Mouse (Mus musculus): ENCODE measurements around the gene Stk39.

Stk39 gene

GRCm38 (mm10) chr2:68419165-68419564 is 52.9 kb downstream of the Stk39 start:
- DNase-seq = no peak

GRCm38 (mm10) chr2:68417081-68417480 is 55.0 kb downstream of the Stk39 start:
- no peak for DNase-seq

- no peak for DNase-seq
Measured at GRCm38 (mm10) chr2:68415691-68416090, 56.4 kb downstream of the Stk39 start.

DNA sequence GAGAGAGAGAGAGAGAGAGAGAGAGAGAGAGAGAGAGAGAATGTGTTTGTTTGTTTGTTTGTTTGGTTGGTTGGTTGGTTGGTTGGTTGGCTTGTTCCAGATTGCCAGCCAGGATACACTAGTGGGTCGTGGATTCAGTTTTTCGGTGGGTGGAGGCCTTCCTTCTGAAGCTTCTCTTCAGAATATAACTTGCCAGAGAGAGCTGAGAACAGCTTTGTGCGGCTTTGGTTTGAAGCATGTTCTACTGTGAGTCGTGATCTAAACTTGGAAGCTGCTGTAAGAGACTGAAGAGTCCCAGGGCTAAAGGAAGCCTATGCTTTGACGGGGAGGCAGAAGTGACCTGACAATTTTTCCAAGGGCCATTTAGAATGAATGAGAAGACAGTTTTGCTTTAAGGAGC is 59.9 kb downstream of the Stk39 start:
- no peak for DNase-seq

DNA sequence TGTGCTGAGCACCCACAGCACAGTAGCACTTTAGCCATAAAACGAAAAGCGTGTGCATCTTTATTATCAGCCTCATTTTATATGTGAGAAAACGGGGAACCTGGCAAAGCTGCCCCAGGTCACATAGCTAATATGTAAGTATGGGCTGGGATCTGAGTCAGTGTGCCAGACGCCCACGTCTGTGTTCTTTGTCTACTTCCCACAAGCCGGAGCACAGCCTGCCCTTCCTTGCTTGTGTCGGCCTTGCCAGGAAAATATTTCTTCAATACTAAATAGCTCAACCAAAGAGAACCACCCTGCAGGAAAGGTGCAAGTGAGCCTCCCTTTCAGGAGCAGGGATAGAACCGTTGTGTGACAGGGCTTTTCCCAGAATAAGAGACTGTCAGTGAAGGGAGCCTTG is 60.9 kb downstream of the Stk39 start:
- DNase-seq = no peak

DNA sequence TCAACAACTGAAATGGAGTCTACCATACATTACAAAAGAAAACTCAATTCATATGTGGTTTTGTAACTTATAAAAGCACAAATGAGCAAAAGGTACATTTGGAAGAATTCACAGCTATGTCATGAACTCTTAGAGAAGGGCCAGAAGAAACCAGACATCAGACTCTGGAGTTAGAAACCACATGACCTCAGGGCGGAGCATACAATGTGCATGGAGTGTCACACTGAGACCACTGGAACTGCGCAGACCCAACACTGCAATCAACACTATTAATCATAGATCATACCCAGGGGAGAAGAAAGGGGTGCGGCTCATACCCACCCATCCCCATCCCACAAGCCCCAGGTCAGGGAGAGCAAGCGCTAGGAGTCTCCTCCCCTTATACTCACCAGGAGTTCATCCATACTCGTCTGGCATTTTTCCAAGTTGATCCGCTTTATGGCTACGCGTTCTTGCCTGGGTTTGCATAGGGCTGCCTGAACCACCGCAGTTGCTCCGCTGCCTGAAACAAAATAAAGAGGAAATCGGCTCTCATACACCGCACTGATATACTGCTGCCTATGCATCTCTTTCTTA is 62.3 kb downstream of the Stk39 start:
- no peak for DNase-seq

DNA sequence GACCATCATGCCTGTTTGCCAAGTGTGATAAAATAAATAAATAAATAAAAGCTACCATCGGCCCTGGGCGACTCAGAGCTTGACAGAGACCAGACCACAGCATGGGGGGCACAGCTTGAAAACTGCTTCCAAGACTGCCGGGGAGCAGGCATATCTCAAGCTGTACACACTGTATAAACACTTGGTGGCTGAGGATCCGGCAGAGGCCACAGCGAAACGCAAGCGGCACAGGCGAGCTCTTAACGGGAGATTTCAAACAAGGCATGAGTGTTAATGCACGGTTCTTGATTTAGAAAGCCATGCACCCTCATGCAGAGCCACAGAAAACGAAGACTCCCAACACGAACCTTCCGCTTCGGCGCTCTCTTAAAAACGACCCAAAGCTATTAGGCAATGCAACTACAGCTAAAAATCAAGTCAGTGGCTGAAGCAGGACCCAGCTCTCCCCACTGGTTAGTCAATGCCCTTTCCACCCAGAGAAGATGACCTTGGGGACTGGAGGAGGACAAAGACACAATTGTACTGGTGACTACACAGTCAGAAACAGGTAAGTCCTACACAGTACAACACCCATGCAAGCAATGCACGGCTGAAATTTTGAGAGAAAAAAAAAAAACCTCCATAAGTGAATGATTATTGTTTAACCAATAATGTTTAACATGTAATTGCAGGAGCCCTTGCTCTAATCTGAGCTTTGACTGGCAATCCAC is 63.6 kb downstream of the Stk39 start:
- peak in 1 of 2 experiments; percentile 32 for DNase-seq

GRCm38 (mm10) chr2:68407179-68407950 is 64.7 kb downstream of the Stk39 start:
- no peak for DNase-seq

GRCm38 (mm10) chr2:68406571-68407074 is 65.4 kb downstream of the Stk39 start:
- no peak for DNase-seq

- DNase-seq = no peak
Measured at GRCm38 (mm10) chr2:68405163-68405715, 66.8 kb downstream of the Stk39 start.

- no peak for DNase-seq
Measured at GRCm38 (mm10) chr2:68404274-68405162, 67.5 kb downstream of the Stk39 start.

DNA sequence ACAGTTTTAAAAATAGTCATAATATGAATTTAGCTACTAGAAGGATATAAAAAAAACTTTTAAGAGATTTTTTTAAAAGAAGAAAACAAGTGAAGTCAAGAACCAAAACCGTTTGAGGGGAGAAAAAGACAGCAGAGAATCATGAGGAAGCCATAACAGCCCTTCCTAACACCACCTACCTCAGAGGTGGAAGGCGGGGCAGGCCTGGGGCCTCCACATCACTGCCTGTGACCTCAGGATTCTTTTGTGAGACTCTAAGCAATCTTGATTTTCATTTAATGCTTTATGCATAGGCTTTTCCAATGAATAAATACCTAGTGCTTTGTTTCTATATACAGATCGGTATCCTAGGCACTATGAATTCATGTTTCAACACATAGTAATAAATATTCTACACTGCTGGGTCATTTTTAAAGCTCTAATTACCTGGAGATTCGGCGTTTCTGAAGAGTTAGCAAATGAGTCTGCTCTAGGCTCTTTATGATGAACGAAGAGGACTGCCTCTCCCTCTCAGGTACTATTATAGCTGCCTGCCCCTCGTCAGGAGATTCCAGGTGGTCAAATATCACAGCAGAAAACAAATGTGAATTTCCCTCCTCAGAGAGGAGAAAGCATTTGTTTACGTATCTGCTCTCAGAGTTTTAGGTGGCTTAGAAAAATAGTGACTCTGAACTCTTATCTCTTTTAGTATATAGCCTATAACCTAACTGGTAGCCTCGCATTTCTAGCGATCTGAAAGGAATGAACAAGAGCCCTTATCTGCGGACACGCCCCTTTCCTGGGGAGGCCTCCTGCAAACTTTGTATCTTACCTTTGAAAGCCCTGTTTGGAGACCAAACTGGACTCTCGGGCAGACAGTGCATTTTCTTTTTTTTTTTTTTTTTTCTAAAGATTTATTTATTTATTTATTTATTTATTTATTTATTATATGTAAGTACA is 78.2 kb downstream of the Stk39 start:
- DNase-seq = no peak

GRCm38 (mm10) chr2:68387824-68388582 is 84.1 kb downstream of the Stk39 start:
- DNase-seq = no peak

GRCm38 (mm10) chr2:68386313-68386863 is 85.7 kb downstream of the Stk39 start:
- DNase-seq = no peak

GRCm38 (mm10) chr2:68385654-68386312 is 86.3 kb downstream of the Stk39 start:
- no peak for DNase-seq

DNA sequence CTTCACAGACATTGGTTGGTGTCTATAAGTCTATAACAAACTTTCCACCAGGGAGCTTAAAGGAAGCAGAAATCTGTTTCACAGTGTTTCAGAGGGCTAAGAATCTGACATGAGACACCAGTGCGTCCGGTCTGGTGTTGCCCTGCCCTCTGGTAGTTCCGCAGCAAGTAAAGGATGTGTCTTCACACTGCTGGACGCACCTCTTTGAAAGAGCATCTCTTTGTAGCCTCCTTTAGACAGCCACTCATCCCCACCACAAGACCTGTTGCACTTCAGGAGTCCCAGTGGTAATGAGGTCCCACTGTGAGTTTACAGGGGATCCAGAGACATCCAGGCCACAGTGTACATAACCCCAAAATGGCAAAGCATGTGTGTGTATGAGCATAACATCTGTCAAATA is 88.1 kb downstream of the Stk39 start:
- no peak for DNase-seq

DNA sequence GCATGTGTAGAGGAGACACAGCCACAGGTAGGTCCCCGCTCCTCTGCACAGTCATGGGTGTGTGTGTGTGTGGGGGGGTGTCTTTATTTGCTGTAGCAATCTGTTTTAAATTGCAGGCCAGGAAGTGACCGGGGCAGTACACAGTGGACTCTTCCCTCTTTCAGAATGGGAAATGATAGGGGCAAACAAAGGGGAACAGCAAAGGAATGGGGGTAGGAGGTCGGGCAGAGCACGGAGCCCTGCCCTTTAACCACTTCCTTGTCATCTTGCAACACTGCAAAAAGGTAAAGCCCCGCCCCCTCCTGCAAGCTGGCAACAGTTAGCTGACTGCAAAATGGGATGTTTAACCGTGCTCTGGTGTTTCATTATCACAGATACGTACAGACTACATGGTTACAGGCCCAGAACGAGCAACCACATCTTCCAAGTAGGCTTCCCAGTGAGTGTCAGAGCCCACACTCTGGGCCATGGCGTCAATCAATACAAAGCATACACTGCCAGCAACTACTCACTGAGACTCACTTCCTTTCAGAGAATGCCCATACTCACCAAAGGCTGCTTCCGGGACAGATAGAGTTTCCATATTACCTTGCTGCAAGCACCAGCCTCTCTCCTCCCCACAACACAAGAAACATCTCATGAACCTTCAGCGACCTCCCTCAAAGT is 89.5 kb downstream of the Stk39 start:
- peak; percentile 40 to 53 for DNase-seq

GRCm38 (mm10) chr2:68381881-68382280 is 90.2 kb downstream of the Stk39 start:
- DNase-seq = no peak

- no peak for DNase-seq
Measured at GRCm38 (mm10) chr2:68381205-68381604, 90.9 kb downstream of the Stk39 start.
